Mouse (Mus musculus) forebrain, embryonic 10.5 days (tissue): ENCODE data around the gene Mak. TPM values are rescaled to one million over a fixed set of nuclear protein-coding genes. Genes with fewer than 3 reads are reported as not detected.

ENCODE experiments used
- DNase-seq: peaks from one replicate; pipeline ENCODE4 v3.0.0-alpha.2; 2017; ENCODE audit warnings: low spot score; ENCODE audit errors: extremely low spot score
- H3K27ac ChIP-seq: fragments of 300-500 bp; sonication (generic); 2 replicates; pipeline ENCODE4 v1.5.1; 2016; ENCODE audit warnings: mild to moderate bottlenecking
- H3K27me3 ChIP-seq: fragments of 300-500 bp; sonication (generic); 2 replicates; pipeline ENCODE4 v1.6.1; 2016; ENCODE audit warnings: mild to moderate bottlenecking; ENCODE audit not compliant: poor library complexity, severe bottlenecking
- H3K36me3 ChIP-seq: fragments of 300-500 bp; sonication (generic); replicated peaks from 2 replicates; pipeline ENCODE4 v1.6.1; 2016; ENCODE audit warnings: mild to moderate bottlenecking, moderate library complexity
- H3K4me1 ChIP-seq: fragments of 300-500 bp; sonication (generic); 2 replicates; pipeline ENCODE4 v1.6.1; 2016
- H3K4me3 ChIP-seq: fragments of 300-500 bp; sonication (generic); 2 replicates; pipeline ENCODE4 v1.5.1; 2016; ENCODE audit warnings: mild to moderate bottlenecking, moderate library complexity
- H3K9me3 ChIP-seq: fragments of 300-500 bp; sonication (generic); 2 replicates; pipeline ENCODE4 v1.6.1; 2016; ENCODE audit warnings: mild to moderate bottlenecking, moderate library complexity
- WGBS: fragments of 180-500 bp; shearing (Covaris S2); methylation state at CpG from one replicate; pipeline ENCODE4 v1.1.7; 2016; 5-methylcytosine and 5-hydroxymethylcytosine counted together
- polyA plus RNA-seq: library from polyadenylated mRNA; unstranded; fragments of >200 nt; fragmentation: Nextera tagmentation; extraction: Ambion mirVana; gene quantifications from 2 replicates; pipeline ENCODE4 v1.2.1, GENCODE M21; 2016

The Mak gene
- polyA plus RNA-seq, 1 experiment from 2014 or later = 1.4 TPM

DNA sequence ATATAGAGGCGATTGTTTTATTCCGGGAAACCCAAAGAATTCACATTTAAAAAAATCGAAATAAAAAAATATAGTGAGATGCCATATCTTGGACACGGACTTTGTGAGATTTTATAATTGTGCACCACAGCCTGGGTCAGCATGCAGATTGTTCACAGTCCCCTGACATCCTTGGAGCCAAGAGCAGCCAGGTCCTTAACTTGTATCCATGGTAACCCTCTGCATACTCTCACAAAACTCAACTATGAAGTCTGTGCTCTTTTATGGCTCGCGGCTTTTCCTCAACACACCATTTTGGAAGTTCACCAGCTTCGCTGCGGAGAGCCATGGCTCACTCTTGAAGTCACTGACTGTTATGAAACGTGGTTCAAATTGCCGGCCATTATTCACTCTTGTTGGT, 14.7 kb upstream of the Mak start:
- Histone ChIP-seq H3K27me3 (0 out of 2 replicates have a peak, but pooled peaks cover 10% of the 10 kb centered on the region), H3K36me3 (no peaks in the 10 kb centered on the region), H3K27ac (no peak overlapping the region), H3K4me1 (peaks cover 13% of the 10 kb centered on the region; the same call in 1 of the 2 replicates), H3K4me3 (no peak overlapping the region), H3K9me3 (no peaks in the 10 kb centered on the region)
- no peak for DNase-seq
- 88% methylated on average over 10 of the region's 10 CpGs for WGBS

DNA sequence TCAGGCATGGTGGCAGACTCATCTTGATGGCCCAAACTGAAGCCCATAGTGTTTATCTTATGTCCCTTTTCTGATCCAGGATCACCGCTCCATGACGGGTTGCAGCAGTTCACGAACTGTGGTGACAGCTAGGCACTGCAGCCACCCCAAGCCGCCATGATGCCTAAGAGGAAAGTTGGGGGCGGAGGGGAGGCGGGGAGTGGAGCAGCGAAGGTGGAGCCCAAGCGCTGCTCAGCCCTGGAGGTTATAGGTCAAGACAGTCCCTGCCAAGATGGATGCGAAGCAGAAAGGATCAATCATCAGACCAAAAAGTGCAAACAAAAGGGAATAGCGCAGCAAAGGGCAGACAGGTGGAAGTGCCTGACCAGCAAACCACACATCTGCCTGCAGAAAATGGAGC, 11.8 kb upstream of the Mak start:
- no peak for DNase-seq
- Histone ChIP-seq H3K27me3 (0 out of 2 replicates have a peak, but pooled peaks cover 10% of the 10 kb centered on the region), H3K4me1 (peaks cover 13% of the 10 kb centered on the region; the same call in 1 of the 2 replicates), H3K36me3 (no peaks in the 10 kb centered on the region), H3K4me3 (no peak overlapping the region), H3K9me3 (no peaks in the 10 kb centered on the region), H3K27ac (no peak overlapping the region)
- 49% methylated on average over 10 of the region's 10 CpGs for WGBS

GRCm38 (mm10) chr13:41088746-41089145, 9.2 kb upstream of the Mak start:
- H3K4me3 ChIP-seq = no peak overlapping the region
- H3K36me3 ChIP-seq = no peaks in the 10 kb centered on the region
- 0 out of 2 replicates have a peak, but pooled peaks cover 10% of the 10 kb centered on the region for H3K27me3 ChIP-seq
- H3K27ac ChIP-seq = no peak overlapping the region
- H3K4me1 ChIP-seq = peaks cover 13% of the 10 kb centered on the region; the same call in 1 of the 2 replicates
- DNase-seq = no peak
- no peaks in the 10 kb centered on the region for H3K9me3 ChIP-seq

DNA sequence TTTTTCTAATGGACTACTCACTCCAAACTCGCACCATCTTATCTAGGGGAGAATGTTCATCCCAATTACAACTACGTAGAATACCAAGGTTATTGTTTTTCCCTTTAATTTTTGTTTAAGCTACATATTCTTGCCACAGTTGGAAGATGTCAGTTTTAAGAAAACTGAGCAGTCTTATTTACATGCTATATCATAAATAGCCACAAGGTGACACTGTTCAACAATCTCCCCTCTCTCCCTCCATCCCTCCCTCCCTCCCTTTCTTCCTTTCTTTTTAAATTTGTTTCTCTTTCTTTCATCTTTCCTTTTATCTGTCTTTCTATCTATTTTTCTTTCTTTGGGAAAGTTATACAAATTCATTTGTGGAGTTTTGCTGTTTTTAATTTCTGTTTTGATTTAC, 5.6 kb upstream of the Mak start:
- Histone ChIP-seq H3K9me3 (no peaks in the 10 kb centered on the region), H3K27me3 (peaks cover 26% of the 10 kb centered on the region), H3K27ac (no peak overlapping the region), H3K36me3 (no peaks in the 10 kb centered on the region), H3K4me3 (no peak overlapping the region), H3K4me1 (no peaks in the 10 kb centered on the region)
- WGBS = 24% methylated on average over 2 of the region's 2 CpGs
- no peak for DNase-seq

GRCm38 (mm10) chr13:41084521-41084920, 5.0 kb upstream of the Mak start:
- DNase-seq = no peak

DNA sequence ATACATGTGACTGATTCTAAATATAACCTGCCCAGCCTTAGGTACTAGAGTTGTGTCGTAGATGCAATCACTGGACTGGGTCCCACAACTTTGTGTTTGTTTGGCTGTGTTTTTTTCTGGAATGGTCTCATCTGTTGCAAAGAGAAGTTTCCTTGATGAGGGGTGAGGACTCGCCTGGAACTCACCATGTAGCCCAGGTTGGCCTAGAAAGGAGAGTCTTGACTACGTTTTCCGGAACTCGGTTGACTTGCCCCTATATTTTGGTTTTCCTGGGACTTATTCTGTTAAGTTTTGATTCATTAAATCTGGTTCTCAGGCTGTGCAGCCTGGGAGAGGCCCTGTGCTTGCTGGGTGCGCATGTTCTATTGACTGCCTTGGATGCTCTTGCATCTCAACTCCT, 1.2 kb upstream of the Mak start:
- H3K27ac ChIP-seq = no peak overlapping the region
- H3K36me3 ChIP-seq = no peaks in the 10 kb centered on the region
- peaks cover 67% of the 10 kb centered on the region for H3K27me3 ChIP-seq
- WGBS = 92% methylated on average over 6 of the region's 6 CpGs
- no peaks in the 10 kb centered on the region for H3K9me3 ChIP-seq
- H3K4me1 ChIP-seq = peaks cover 18% of the 10 kb centered on the region
- no peak for DNase-seq
- no peak overlapping the region for H3K4me3 ChIP-seq

More at GRCm38 (mm10) chr13:41084521-41084920, 5.0 kb upstream of the Mak start:
- Histone ChIP-seq H3K27me3 (peaks cover 31% of the 10 kb centered on the region), H3K9me3 (no peaks in the 10 kb centered on the region), H3K4me3 (no peak overlapping the region), H3K4me1 (peaks cover under 1% of the 10 kb centered on the region), H3K36me3 (no peaks in the 10 kb centered on the region), H3K27ac (no peak overlapping the region)
- 87% methylated on average over 3 of the region's 3 CpGs for WGBS

- Histone ChIP-seq H3K4me3 (peak overlapping the region; percentile 62; the same call in 1 of the 2 replicates), H3K27me3 (peaks cover 75% of the 10 kb centered on the region), H3K36me3 (no peaks in the 10 kb centered on the region), H3K27ac (no peak overlapping the region), H3K4me1 (peaks cover 18% of the 10 kb centered on the region), H3K9me3 (no peaks in the 10 kb centered on the region)
- WGBS = 58% methylated on average over 5 of the region's 5 CpGs
- no peak for DNase-seq
These were observed 353 bp upstream of the Mak start for GRCm38 (mm10) chr13:41079859-41080258.

DNA sequence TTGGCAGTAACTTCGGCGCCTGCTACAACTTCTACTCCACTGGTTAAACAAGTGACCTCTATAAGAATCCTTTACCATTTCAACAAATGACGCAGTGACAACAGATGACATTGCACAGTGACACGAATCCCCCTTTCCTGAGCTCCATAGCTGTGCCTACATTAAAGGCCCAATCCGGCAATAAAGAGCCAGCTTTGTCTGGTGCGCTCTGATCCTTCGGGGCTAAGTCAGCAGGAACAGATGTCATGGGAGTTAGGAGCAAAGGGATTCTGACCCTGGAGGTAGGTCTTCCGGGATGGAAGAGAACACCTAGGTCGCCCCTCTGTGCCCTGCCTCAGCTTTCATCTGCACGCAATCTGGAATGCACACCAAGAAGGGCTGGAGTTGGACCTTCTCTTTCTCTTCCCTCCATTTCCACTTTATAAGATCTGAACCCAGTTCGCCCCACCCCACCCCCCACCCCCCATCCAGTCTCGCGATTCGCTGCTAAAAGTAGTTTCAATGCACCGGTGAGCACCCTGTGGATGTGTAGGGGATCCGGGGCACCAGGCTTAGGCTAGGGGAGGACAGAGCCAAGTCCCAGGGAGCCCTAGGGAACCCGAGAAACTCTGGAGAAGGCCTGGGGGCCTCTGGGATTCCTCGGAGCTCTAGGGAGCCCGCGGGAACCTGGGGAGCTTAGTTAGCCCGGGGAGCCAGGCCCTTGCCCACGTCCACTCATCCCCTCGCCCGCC, 651 bp downstream of the Mak start:
- peak overlapping the region; percentile 62 for H3K4me3 ChIP-seq
- no peaks in the 10 kb centered on the region for H3K9me3 ChIP-seq
- H3K27ac ChIP-seq = peak overlapping the region; percentile 80
- H3K4me1 ChIP-seq = peaks cover 18% of the 10 kb centered on the region
- H3K27me3 ChIP-seq = peaks cover 75% of the 10 kb centered on the region
- DNase-seq = no peak
- WGBS = 5% methylated on average over 24 of the region's 24 CpGs
- no peaks in the 10 kb centered on the region for H3K36me3 ChIP-seq

DNA sequence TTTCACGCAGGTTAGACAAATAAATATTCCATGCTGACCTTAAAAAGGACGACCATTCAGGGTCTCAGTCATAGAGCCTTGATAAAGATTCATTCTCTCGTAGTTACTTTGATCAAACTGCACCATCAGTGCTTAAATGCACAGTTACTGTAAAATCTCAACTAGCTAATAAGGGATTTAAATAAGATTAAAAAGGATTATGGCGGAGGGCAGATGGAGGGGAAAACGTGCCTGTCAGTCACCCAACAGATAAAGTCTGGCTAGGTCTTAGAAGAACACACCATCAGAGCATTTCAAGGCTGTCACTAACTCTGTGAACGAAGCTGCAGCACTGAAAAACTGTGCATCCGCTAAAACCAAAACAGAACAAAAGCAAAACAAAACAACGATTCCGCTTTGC, 1.6 kb downstream of the Mak start:
- H3K27ac ChIP-seq = no peak overlapping the region
- peaks cover 75% of the 10 kb centered on the region for H3K27me3 ChIP-seq
- H3K9me3 ChIP-seq = no peaks in the 10 kb centered on the region
- WGBS = 62% methylated on average over 9 of the region's 9 CpGs
- no peak for DNase-seq
- H3K4me3 ChIP-seq = no peak overlapping the region
- no peaks in the 10 kb centered on the region for H3K36me3 ChIP-seq
- H3K4me1 ChIP-seq = peaks cover 18% of the 10 kb centered on the region

- WGBS = 90% methylated on average over 5 of the region's 5 CpGs
- peaks cover 11% of the 10 kb centered on the region for H3K4me1 ChIP-seq
- H3K36me3 ChIP-seq = no peaks in the 10 kb centered on the region
- H3K27ac ChIP-seq = no peak overlapping the region
- DNase-seq = no peak
- no peaks in the 10 kb centered on the region for H3K9me3 ChIP-seq
- no peak overlapping the region for H3K4me3 ChIP-seq
- H3K27me3 ChIP-seq = peaks cover 38% of the 10 kb centered on the region
These were observed 5.7 kb downstream of the Mak start for GRCm38 (mm10) chr13:41073819-41074218.

DNA sequence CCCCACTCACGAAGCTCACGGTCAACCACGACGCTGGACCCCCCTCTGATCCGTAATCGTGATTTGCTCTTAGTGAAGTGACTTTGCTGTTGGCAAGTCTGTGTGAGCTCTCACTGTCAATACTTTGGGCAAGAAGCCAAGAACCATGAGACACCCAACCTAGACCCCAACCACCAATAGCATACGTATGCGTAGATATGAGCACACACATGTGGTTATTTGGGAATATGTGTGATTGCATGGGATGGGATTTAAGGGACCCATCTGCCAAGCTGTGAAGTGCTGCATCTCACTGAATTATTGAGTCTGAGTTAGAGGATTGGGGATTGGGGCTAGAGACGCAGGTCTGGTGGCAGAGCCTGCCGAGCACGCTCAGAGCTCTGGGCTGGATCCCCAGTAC, 7.9 kb downstream of the Mak start:
- Histone ChIP-seq H3K36me3 (no peaks in the 10 kb centered on the region), H3K9me3 (no peaks in the 10 kb centered on the region), H3K4me3 (no peak overlapping the region), H3K27me3 (peaks cover 16% of the 10 kb centered on the region), H3K27ac (no peak overlapping the region), H3K4me1 (no peaks in the 10 kb centered on the region)
- no peak for DNase-seq
- WGBS = 94% methylated on average over 11 of the region's 11 CpGs

DNA sequence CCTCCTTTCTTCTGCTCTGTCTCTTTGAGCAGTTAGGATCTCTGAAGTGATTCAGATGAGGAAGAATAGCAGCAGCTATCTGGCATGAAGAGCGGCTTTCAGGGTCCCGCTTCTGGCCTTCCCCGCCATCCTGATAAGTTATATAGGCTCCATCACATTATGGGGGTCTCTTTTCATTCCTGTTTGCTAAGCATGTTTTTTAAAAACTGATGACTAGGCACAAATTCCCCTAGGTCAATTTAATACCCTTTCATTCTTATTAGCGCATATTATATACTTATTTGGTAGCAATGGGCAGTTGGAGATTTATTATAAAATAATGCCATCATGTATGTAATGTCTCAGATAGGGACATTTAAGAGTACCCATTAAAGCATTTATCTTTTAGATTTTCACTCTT, 11.9 kb downstream of the Mak start:
- WGBS = 96% methylated on average over 4 of the region's 4 CpGs

DNA sequence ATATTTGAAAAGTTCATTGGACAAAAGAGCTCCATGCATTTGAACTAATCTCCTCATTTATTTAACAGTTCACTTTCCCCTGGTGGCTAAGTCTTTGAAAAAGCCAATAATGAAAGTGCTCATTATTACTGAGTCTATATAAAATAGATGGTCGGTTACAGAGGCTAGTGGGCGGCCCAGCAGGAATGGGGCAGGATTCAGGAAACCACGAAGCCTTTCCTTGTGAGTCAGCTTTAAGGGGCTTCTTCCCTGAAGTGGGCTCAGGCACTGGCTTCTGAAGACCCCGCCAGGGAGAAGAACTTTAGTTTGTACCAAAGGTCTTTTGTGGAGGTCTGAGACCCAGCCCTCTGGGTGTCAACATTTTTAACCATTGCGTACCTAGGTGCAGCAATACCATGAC, 27.5 kb downstream of the Mak start:
- peak; percentile 45 for DNase-seq
- H3K4me3 ChIP-seq = no peak overlapping the region
- no peak overlapping the region for H3K27ac ChIP-seq
- 43% methylated on average over 5 of the region's 5 CpGs for WGBS
- H3K36me3 ChIP-seq = no peaks in the 10 kb centered on the region
- H3K27me3 ChIP-seq = peaks cover 87% of the 10 kb centered on the region
- peaks cover 29% of the 10 kb centered on the region for H3K4me1 ChIP-seq
- H3K9me3 ChIP-seq = no peaks in the 10 kb centered on the region

More for the DNA sequence above, 11.9 kb downstream of the Mak start:
- DNase-seq = no peak
- H3K4me1 ChIP-seq = no peaks in the 10 kb centered on the region
- no peak overlapping the region for H3K27ac ChIP-seq
- no peak overlapping the region for H3K4me3 ChIP-seq
- H3K36me3 ChIP-seq = no peaks in the 10 kb centered on the region
- H3K27me3 ChIP-seq = no peaks in the 10 kb centered on the region
- no peaks in the 10 kb centered on the region for H3K9me3 ChIP-seq
